Mouse (Mus musculus) forebrain, embryonic 10.5 days (tissue): ENCODE results near the gene Kcnab1. TPM values are rescaled to one million over a fixed set of nuclear protein-coding genes. Genes with fewer than 3 reads are reported as not detected.

Source experiments
- DNase-seq: peaks from one replicate; pipeline ENCODE4 v3.0.0-alpha.2; 2017; ENCODE audit warnings: low spot score; ENCODE audit errors: extremely low spot score
- H3K27ac ChIP-seq: fragments of 300-500 bp; sonication (generic); 2 replicates; pipeline ENCODE4 v1.5.1; 2016; ENCODE audit warnings: mild to moderate bottlenecking
- H3K27me3 ChIP-seq: fragments of 300-500 bp; sonication (generic); 2 replicates; pipeline ENCODE4 v1.6.1; 2016; ENCODE audit warnings: mild to moderate bottlenecking; ENCODE audit not compliant: poor library complexity, severe bottlenecking
- H3K36me3 ChIP-seq: fragments of 300-500 bp; sonication (generic); replicated peaks from 2 replicates; pipeline ENCODE4 v1.6.1; 2016; ENCODE audit warnings: mild to moderate bottlenecking, moderate library complexity
- H3K4me1 ChIP-seq: fragments of 300-500 bp; sonication (generic); 2 replicates; pipeline ENCODE4 v1.6.1; 2016
- H3K4me3 ChIP-seq: fragments of 300-500 bp; sonication (generic); 2 replicates; pipeline ENCODE4 v1.5.1; 2016; ENCODE audit warnings: mild to moderate bottlenecking, moderate library complexity
- H3K9me3 ChIP-seq: fragments of 300-500 bp; sonication (generic); 2 replicates; pipeline ENCODE4 v1.6.1; 2016; ENCODE audit warnings: mild to moderate bottlenecking, moderate library complexity
- WGBS: fragments of 180-500 bp; shearing (Covaris S2); methylation state at CpG from one replicate; pipeline ENCODE4 v1.1.7; 2016; 5-methylcytosine and 5-hydroxymethylcytosine counted together
- polyA plus RNA-seq: library from polyadenylated mRNA; unstranded; fragments of >200 nt; fragmentation: Nextera tagmentation; extraction: Ambion mirVana; gene quantifications from 2 replicates; pipeline ENCODE4 v1.2.1, GENCODE M21; 2016

Gene Kcnab1
- polyA plus RNA-seq, 1 experiment from 2014 or later, result 2.4 TPM

DNA sequence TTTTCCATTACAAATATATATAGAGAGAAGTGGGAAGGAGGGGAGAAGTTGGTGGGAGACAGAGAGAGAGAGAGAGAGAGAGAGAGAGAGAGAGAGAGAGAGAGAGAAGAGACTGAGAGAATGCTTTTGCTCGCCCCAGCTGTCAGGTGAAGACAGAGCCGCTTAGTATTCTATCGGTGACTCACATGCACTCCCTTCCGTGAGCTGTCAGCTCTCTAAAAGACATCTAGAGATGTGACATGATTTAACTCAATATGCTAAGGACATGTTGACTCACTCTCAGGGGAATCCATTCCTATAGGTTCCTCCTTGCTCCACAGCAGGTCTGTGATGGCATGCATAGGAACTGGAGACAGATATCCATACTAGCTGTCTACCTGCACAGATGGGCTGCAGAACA is 219.6 kb downstream of the Kcnab1 start:
- no peaks in the 10 kb centered on the region; the same call in 1 of the 2 replicates for H3K4me1 ChIP-seq
- H3K4me3 ChIP-seq, result no peak overlapping the region
- WGBS, result 84% methylated on average over 4 of the region's 4 CpGs
- H3K27me3 ChIP-seq, result no peaks in the 10 kb centered on the region
- DNase-seq, result no peak
- no peak overlapping the region for H3K27ac ChIP-seq
- H3K9me3 ChIP-seq, result no peaks in the 10 kb centered on the region
- H3K36me3 ChIP-seq, result no peaks in the 10 kb centered on the region

DNA sequence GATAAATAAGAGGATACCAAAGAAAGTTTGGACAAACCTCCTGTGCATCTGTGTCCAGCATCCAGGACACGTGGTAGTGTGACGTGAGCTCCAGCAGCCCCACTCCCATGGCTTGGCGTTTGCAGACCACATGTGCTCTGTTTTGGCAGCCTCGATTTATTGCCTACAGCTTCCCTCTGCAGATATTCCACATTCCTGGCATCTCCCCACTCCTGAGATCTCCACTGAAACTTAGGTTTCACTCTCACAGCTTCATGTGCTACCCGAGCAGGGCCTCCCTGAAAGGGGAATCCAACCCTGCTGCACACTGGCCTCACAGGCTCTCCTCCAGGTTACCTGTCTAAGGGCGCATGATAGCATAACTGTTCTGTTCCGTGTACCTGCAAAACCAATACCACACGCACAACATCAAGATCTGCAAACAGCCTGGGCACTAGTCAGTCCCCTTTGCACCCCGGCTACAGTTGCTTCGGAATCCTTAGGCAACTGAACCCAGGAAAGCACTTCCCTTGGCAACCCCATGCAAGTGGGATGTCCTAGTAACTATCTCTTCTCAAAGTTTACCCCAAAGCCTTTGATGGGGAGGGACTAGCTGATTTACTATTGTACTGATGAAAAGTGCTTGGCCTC is 228.8 kb downstream of the Kcnab1 start:
- Histone ChIP-seq H3K9me3 (no peaks in the 10 kb centered on the region), H3K4me3 (no peak overlapping the region), H3K4me1 (no peaks in the 10 kb centered on the region), H3K27ac (no peak overlapping the region), H3K27me3 (no peaks in the 10 kb centered on the region), H3K36me3 (no peaks in the 10 kb centered on the region)
- DNase-seq, result no peak
- WGBS, result 92% methylated on average over 10 of the region's 10 CpGs

DNA sequence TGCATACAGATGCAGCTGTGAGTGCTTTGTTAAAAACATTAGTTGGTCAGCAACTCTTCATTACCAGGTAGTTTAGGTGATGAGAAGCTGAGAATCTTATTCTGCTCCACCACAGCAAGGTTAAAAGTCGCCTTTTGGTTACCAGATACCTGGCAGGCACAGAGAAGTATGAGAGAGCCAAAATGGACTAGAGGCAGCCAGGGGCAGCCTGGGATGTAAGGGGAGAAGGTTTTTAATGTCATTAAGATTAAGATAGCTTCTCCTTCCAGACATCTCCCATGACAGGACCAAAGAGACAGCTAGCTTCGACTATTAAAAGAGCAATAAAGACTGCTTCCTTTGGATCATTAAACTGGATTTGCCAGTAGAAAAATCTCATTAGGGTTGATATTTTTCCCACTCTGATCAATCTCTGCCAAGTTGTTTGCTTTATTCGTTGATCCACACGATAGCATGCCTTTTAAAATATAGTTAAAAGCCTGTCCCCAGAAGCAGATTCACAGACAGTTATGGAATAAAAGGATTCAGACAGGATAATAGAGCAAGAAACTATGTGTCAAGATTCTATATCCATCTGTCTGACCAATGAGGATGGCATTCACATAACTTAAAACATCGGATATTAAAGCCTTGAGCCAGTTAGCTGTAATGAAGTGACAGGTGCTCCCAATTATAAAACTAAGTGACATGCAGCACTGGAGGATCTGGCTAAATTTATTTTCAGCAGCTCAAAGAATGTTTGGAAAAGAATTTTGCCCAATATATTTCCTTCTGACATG is 231.2 kb downstream of the Kcnab1 start:
- H3K4me1 ChIP-seq, result no peaks in the 10 kb centered on the region
- no peak overlapping the region for H3K4me3 ChIP-seq
- no peak for DNase-seq
- no peaks in the 10 kb centered on the region for H3K36me3 ChIP-seq
- no peak overlapping the region for H3K27ac ChIP-seq
- H3K9me3 ChIP-seq, result no peaks in the 10 kb centered on the region
- 89% methylated on average over 5 of the region's 5 CpGs for WGBS
- no peaks in the 10 kb centered on the region for H3K27me3 ChIP-seq

DNA sequence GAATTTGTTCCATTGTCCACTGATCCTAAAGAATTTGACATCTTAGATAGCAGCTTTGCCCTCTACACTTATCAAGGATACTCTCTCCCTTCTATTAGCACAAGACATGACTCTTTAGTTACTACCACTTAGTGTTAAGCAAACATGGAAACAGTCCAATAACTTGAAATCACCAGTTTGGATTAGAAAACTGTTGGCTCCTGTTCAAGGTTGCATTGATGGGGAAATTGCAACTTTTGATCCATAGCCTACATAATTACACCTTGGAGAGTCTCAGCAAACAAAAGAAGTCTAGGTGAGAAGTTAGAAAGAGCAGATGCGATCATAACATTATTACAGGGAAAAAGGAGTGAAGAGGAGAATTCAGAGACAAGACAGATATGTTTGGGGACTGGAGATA is 237.0 kb downstream of the Kcnab1 start:
- 93% methylated on average over 1 of the region's 1 CpGs for WGBS
- Histone ChIP-seq H3K27me3 (no peaks in the 10 kb centered on the region), H3K9me3 (no peaks in the 10 kb centered on the region), H3K36me3 (no peaks in the 10 kb centered on the region), H3K4me1 (no peaks in the 10 kb centered on the region), H3K27ac (no peak overlapping the region), H3K4me3 (no peak overlapping the region)
- no peak for DNase-seq

GRCm38 (mm10) chr3:65352278-65353127 is 243.3 kb downstream of the Kcnab1 start:
- no peak overlapping the region for H3K4me3 ChIP-seq
- no peak overlapping the region for H3K27ac ChIP-seq
- H3K4me1 ChIP-seq, result no peaks in the 10 kb centered on the region
- no peaks in the 10 kb centered on the region for H3K27me3 ChIP-seq
- no peaks in the 10 kb centered on the region for H3K9me3 ChIP-seq
- no peak for DNase-seq
- no peaks in the 10 kb centered on the region for H3K36me3 ChIP-seq
- WGBS, result 48% methylated on average over 4 of the region's 4 CpGs

DNA sequence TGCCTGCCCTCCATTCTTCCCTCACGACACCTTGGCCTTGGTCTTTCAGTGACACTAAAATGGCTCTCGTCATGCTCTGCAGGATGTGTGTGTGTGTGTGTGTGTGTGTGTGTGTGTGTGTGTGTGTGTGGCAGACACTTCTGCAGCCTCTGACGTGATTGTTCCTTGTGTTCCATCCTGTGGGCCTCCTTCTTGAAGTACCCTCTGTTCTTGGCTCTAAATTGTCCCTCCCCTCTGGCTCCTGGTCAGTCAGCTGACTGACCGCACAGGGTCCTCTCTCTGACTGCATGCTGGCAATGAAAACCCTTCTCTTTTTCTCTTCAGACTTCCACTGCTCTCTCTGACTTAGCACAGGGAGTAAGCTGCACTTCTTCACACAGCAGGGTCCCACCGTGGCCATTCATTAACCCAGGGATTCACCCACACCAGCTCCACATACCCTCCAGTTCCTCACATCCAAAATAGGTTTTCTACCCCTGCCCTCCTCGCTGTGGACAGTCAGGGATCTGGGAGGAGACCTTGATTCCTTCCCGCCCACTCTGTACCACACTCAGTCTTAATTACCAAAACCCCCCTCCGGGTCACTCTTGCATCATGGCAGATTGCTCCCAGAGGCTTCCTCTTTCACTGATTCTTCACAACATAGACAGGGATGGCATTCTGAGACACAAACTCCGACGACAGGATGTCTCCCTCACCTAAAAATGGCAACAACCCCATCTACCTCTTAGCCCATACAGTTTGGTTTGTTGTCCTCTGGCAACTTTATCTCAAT is 244.3 kb downstream of the Kcnab1 start:
- 72% methylated on average over 10 of the region's 10 CpGs for WGBS
- H3K4me3 ChIP-seq, result no peak overlapping the region
- DNase-seq, result no peak
- H3K36me3 ChIP-seq, result no peaks in the 10 kb centered on the region
- H3K27ac ChIP-seq, result no peak overlapping the region
- H3K9me3 ChIP-seq, result no peaks in the 10 kb centered on the region
- H3K4me1 ChIP-seq, result peaks cover 4% of the 10 kb centered on the region
- no peaks in the 10 kb centered on the region for H3K27me3 ChIP-seq

GRCm38 (mm10) chr3:65355479-65355878 is 246.3 kb downstream of the Kcnab1 start:
- Histone ChIP-seq H3K9me3 (no peaks in the 10 kb centered on the region), H3K36me3 (no peaks in the 10 kb centered on the region), H3K27ac (no peak overlapping the region), H3K4me3 (no peak overlapping the region), H3K27me3 (no peaks in the 10 kb centered on the region), H3K4me1 (peaks cover 6% of the 10 kb centered on the region)
- DNase-seq, result no peak
- WGBS, result 83% methylated on average over 6 of the region's 6 CpGs

- Histone ChIP-seq H3K36me3 (peaks cover 7% of the 10 kb centered on the region; the same call in 1 of the 2 replicates), H3K4me3 (no peak overlapping the region), H3K9me3 (no peaks in the 10 kb centered on the region), H3K27ac (no peak overlapping the region), H3K4me1 (peaks cover 6% of the 10 kb centered on the region), H3K27me3 (no peaks in the 10 kb centered on the region)
- DNase-seq, result no peak
- 47% methylated on average over 2 of the region's 2 CpGs for WGBS
Observed at GRCm38 (mm10) chr3:65358275-65358674, 249.1 kb downstream of the Kcnab1 start.

DNA sequence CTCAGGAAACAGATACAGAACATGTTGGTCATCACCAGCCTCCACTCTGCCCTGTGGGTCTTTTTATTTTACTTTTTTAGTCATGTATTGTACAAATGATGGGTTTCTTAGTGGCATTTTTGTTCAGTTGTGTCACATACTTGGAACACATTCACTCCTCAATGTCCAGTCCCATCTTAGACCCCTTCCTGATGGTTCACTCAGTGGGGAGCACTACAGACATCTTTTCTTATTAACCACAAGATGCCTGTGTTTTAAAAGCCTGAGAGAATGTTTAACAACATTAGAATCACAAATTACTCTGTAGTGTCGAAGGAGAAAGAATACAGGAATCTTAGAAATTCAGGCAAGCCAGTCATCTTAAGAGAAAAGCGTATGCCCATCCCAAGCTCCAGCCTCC is 249.7 kb downstream of the Kcnab1 start:
- H3K36me3 ChIP-seq, result peaks cover 10% of the 10 kb centered on the region
- H3K27me3 ChIP-seq, result no peaks in the 10 kb centered on the region
- no peak overlapping the region for H3K27ac ChIP-seq
- WGBS, result 84% methylated on average over 2 of the region's 2 CpGs
- no peaks in the 10 kb centered on the region for H3K9me3 ChIP-seq
- peaks cover 6% of the 10 kb centered on the region for H3K4me1 ChIP-seq
- no peak for DNase-seq
- H3K4me3 ChIP-seq, result no peak overlapping the region

DNA sequence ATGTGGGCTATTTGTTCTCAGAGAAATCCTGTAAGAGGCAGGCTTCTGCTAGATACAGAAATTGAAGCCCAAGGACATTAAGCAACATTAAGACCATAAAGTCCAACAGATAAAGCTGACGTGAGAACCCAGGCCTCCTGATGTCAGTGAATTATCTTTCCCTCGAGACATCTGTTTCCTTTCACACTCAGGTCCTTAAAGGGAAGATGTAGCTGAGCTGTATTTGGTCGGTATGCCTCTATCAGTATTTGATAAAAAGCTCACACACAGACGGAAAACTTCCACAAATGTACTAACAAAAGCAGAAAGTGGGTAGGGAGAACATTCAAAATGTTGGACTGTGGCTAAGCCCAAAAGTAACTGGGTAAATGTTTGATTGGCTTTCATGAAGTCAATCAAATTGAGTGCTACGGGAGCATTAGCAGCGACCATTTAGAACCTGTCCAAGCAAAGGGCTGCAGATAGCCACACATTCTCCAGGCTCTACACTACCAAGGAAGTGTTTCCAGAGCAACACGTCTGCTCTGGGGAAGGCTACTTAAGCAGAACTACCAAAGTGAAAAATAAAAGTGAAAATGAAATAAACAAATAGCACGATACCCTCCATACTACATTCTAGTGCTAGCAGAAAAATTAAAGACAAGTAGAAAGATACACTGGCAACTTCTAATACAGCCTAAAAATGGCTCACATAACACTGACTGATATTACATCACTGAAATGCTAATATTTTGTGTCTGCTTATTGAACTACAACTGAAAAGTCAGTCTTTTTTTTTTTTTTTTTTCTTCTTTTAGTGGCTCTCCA is 251.2 kb downstream of the Kcnab1 start:
- H3K36me3 ChIP-seq, result peaks cover 13% of the 10 kb centered on the region
- H3K4me3 ChIP-seq, result no peak overlapping the region
- H3K4me1 ChIP-seq, result peaks cover 6% of the 10 kb centered on the region
- H3K27ac ChIP-seq, result no peak overlapping the region
- DNase-seq, result no peak
- 83% methylated on average over 8 of the region's 8 CpGs for WGBS
- H3K27me3 ChIP-seq, result no peaks in the 10 kb centered on the region
- H3K9me3 ChIP-seq, result no peaks in the 10 kb centered on the region

DNA sequence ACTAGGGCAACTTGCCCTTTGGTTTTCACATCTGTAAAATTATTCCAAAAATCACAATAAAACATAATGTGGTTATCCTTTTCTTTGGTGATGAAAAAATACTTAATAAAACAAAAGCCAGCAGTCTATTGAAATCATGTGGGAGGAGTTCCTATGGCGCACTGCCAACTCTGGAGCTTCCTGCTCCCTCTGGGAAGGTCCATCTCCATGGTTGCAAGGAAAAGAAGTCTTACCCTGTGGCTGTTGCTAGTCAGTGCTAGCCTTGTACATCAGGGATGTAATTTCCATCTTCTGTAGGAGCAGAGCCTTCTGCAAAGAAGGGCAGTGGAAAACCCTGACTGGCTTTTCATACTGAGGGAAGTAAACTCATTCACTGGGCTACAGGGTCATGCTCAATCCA is 254.3 kb downstream of the Kcnab1 start:
- no peaks in the 10 kb centered on the region for H3K27me3 ChIP-seq
- 88% methylated on average over 1 of the region's 1 CpGs for WGBS
- H3K4me3 ChIP-seq, result no peak overlapping the region
- no peak overlapping the region for H3K27ac ChIP-seq
- H3K36me3 ChIP-seq, result peaks cover 23% of the 10 kb centered on the region
- H3K9me3 ChIP-seq, result no peaks in the 10 kb centered on the region
- DNase-seq, result no peak
- peaks cover 3% of the 10 kb centered on the region; the same call in 1 of the 2 replicates for H3K4me1 ChIP-seq

DNA sequence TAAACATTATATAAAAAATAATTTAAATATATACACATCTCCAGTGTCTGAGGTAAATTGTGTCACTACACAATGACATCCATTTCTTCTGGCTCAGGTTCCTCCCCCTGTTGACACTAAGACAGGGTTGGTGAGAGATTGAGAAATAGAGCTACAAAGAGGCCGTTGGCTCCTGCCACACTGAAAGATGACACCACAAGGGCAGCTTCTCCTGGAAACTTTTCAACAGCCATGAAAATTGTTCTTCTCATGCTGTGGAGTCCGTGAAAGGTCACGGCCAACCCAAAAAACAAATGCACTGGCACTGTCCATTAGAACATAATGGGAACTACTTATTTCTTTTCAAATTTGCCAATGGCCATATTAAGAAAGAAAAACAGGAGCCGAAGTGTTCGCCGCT is 256.0 kb downstream of the Kcnab1 start:
- WGBS, result 82% methylated on average over 6 of the region's 6 CpGs
- no peak for DNase-seq
- Histone ChIP-seq H3K9me3 (no peaks in the 10 kb centered on the region), H3K27ac (no peak overlapping the region), H3K36me3 (peaks cover 30% of the 10 kb centered on the region), H3K4me1 (no peaks in the 10 kb centered on the region), H3K27me3 (no peaks in the 10 kb centered on the region), H3K4me3 (no peak overlapping the region)
